Mouse (Mus musculus) lung, postnatal 25 days (tissue): ENCODE data around the gene 6030445D17Rik.

ENCODE experiments used
- DNase-seq: peaks from one replicate; pipeline ENCODE4 v3.0.0; 2022; ENCODE audit warnings: low spot score

Gene 6030445D17Rik

DNA sequence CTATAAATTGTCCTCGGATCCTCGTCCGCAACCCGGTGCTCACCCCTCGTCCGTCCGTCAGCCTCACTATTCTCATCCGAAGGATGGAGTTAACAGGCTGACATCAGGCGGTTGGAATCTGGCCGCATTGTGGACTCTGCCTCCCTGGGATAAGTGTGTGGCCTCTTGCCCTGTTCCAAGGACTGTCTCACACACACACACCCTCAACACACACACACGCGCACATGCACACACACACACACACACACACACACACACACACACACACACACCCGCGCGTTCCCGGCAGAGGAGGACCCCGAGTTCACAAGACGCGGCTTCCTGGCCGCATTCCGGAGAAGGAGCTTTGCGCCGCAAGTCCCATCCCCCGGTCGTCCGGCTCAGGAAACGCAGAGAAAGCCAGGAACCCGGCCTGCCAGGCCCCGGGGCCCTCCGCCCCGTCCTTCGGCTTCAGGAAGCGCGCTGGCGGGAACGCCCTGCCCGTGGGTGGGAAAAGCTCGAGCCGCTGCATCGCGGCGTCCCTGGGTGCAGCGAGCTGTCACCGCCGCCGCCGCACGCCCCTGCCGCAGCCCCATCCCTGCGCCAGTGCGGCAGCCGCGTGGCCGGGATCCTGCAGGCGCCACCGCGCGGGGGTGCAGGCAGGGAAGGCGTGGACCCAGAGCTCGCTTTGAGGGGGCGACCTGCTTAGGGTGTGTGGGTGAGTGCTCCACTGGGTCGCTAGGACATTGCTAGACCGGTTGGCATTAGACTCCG lies at the start of gene 6030445D17Rik:
Gene 6030445D17Rik, plus strand, starts transcription at position 165 of the 753 bp plus-strand sequence.
- peak; percentile 90 for DNase-seq

- no peak for DNase-seq
Observed at GRCm38 (mm10) chr4:136415477-136415876, 46.6 kb upstream of the 6030445D17Rik start.

- peak; percentile 48 for DNase-seq
Observed at GRCm38 (mm10) chr4:136418962-136419361, 43.1 kb upstream of the 6030445D17Rik start.

GRCm38 (mm10) chr4:136419386-136419785 lies 42.7 kb upstream of the 6030445D17Rik start:
- no peak for DNase-seq

DNA sequence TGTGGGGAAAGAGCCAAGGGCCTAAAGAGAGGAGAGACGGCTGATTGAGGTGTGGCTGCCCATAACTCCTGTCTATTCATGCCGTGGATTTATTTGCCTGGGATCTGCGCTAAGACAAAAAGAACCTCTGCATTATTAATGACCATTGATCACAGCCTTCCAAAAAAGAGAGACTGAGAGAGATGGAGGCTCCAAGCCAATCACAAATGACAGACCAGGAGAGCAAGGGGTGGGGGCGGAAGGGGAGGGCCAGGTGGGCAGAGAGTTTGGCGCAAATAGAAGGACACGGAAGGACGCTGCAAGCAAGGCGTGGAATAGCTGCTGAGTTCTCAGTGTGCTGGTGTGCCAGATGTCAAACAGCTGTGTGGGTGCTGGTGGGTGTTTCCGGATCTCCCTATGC lies 38.8 kb upstream of the 6030445D17Rik start, which contains the start of gene Htr1d:
Gene Htr1d, plus strand, starts transcription at position 301 of the 400 bp plus-strand sequence.
- DNase-seq, result no peak

DNA sequence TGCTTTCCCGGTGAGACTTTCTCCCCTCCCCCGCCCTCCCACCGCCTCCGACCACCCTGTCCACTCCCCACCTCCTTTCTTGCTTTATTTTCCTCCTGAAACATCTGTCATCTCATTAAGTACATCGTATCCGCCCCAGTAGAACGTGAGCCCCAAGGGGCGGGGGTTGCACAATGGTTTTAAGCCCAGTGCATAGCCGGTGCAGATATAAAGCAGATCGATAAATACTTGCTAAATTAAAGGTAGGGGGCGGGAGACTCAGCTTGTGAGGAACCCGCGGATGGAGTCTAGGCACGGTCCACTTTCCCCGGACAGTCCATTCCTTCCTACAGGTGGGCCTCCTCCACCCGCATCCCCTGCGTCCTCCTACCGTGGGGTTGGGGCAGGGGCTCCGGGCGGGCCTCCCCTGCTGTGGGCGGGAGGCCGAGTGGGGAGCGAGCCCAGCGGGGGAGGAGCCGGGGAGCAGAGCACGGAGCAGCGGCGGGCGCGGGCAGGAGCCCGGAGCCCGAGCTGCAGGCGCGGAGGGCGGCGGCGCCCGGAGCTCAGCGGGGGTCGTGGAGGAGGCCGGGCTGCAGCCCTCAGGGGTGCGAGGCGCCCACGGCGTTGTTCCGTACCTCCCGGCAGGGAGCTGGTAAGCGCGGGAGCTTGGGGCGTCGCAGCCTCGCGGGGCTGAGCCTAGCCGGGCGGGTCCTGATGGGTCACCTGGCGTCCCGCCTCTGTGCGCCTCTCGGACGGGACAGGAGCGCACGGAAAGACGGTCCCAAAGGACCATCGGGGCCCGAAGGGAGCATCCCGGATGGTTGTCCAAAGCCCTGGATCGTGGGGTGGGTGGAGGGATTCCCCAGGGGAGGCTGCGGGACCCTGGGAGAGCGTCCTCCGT lies 37.7 kb upstream of the 6030445D17Rik start:
- no peak for DNase-seq

GRCm38 (mm10) chr4:136425000-136425288 lies 37.1 kb upstream of the 6030445D17Rik start:
- no peak for DNase-seq

DNA sequence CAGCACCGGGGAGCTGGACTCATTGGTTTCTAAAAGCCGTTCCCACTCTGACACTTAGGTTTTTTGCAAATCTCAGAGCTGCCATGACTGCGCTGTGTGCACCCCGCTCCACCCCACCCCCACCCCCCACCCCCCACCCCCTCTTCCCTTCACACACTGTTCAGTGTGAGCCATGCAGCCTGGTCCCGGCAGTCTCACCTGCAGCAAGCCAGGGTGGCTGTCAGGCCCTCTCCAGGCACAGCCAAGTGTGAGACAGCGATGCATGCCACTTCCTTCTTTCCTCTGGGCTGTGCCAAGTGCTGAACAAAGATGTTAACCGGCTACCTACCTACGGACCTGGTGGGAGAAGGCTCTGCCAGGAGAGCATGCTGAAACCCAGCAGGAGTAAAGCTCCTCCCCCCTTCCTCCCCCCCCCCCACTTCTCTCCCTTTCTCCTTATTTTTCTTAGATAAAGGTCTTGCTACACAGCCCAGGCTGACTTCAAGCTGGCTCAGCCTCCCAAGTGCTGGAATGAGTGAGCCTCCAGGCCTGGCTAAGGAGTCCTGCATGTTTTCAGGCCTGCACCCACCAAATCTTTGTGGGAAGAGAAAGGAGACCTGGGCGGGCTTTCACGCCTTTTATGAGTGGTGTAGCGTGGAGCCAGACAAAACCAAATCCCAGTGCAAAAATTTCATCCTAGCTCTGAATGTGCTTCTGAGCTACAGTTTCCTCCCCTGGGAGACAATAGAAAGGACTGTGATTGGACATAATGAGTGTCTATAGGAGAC lies 31.3 kb upstream of the 6030445D17Rik start:
- DNase-seq, result no peak

DNA sequence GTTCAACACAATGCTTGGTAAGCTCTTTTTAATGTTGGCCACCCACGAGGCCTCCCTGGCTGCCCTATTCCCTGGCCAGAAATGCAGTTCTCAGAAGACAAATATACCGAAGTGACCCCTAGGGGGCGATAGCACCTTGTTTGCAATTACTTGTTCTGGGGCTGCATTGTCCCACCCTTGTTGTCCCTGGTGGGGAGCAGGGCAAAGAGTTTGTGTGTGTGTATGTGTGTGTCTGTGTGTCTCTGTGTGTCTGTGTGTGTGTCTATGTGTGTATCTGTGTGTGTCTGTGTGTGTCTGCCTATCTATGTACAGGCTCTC lies 30.7 kb upstream of the 6030445D17Rik start:
- DNase-seq, result peak; percentile 48

DNA sequence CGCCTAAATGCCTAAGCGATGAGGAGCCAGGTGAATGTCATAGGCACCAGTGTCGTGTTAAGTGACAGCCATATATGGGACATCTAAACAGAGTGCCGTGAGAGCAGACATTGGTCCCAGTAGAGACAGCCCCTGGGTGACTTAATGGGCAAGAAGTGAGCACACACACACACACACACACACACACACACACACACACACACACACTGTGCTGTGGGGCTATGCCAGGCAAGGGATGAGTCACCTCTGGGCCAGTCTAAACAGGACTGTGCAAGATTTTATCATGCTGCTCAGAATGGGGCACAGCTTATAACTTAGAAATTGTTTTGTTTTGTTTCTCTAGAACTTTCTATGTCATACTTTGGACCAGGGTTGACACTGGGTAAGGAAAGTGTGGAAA lies 28.0 kb upstream of the 6030445D17Rik start:
- no peak for DNase-seq

DNA sequence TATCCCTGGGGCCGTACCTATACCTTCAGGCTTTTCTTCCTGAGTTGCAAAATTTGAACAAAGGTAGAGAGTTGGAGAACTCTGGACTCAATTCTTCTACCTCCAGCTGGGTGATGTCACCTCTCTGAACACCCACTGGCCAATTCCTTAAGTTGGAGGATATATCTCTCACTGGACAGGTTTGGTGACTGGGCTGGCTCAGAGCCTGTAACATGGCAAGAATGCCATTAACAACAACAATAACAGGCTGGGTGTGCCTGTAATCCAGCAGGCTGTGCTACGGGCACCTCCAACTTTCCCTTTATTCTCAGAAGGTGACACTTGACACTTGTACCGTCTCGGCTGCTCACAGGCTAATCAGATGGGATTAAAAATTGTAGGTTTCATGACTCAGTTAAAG lies 22.9 kb upstream of the 6030445D17Rik start:
- DNase-seq, result no peak

GRCm38 (mm10) chr4:136441354-136442043 lies 20.6 kb upstream of the 6030445D17Rik start:
- no peak for DNase-seq

GRCm38 (mm10) chr4:136444561-136444960 lies 17.5 kb upstream of the 6030445D17Rik start:
- DNase-seq, result no peak

- no peak for DNase-seq
Observed at GRCm38 (mm10) chr4:136449795-136450194, 12.3 kb upstream of the 6030445D17Rik start.

DNA sequence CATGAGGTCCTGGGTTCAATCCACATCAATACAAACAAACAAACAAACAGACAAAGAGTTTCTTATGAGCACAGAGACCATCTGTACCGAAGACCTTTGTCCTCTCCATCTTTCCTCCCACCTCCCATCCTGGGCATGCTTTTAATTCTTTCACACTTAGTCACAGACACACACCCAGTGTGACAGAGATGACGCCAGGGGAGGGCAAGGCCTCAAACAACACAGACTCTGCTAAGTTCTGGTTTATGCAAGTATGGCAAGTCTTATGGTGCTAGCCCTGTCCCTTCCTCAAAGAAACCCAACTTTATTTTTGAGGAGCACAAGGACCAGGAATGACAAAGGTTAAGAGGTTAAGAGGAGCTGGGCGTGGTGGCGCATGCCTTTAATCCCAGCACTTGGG lies 11.8 kb upstream of the 6030445D17Rik start:
- no peak for DNase-seq

DNA sequence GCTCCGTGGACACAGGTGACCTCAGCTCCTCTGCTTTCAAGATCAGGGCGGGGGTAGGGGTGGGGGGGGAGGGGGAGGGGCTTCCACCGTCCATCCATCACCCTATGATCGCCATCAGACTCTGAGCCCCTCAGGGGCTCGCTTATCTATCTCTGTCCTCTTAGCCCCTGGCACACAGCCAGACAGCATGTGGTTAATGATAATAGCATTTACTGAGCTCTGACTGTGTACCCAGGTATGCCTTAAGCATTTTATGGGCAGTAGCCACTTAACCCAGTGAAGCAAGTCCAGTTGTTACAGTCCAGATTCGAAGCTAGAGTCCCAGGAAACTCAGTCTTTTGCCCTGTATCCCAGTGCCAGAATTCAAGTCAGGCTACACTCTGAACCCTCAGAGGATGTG lies 10.5 kb upstream of the 6030445D17Rik start:
- DNase-seq, result no peak

DNA sequence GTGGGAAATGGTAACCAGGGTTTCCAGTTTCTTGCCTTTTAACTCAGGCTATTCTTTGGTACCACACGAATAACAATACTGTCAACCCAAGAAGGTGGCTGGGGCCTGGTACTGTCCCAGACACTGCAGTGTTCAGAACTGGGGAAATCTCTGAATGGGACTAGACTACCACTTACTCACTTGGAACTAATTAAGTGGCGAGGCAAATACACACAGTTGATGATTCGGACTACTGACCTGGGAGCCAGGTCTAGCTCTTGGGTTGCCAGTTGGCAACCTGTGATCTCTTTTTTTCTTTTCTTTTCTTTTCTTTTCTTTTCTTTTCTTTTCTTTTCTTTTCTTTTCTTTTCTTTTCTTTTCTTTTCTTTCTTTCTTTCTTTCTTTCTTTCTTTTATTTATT lies 9.8 kb upstream of the 6030445D17Rik start:
- no peak for DNase-seq

DNA sequence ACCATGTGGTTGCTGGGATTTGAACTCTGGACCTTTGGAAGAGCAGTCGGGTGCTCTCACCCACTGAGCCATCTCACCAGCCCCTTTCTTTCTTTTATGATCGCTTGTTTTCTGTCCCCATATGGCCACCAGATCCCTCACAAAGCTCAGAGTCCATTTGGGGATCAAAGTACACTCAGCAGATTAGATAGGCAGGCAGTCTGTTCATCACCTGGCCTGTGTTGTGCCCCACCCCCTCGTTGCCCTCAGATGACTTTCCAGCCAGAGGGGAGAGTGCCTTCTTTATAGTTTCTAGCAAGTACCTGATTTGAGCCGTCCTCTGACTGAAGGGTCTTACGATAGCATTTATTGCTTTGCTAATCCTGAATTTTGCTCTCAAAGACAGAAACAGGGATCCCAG lies 9.3 kb upstream of the 6030445D17Rik start:
- no peak for DNase-seq

DNA sequence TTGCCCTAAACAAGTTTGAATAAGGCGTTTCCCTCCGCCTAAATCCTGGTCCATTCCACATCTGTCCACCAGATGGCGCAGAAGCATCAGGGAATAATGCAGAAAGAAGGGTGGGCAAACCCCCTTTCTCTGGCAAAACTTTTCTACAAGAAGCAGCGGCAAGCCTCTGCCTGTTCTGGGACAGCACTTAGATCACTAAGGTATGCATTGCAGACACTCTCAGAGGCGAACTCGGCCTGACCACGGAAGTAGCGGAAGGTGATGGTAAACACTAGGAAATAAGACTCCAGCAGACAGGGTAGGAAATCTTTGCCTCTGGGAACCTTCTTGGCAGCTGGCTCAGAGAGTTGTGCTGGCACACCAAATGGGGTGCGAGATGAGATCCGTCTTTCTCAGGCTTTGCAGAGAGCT lies 7.2 kb upstream of the 6030445D17Rik start:
- DNase-seq, result peak; percentile 75

- no peak for DNase-seq
Observed at GRCm38 (mm10) chr4:136456516-136457218, 5.4 kb upstream of the 6030445D17Rik start.

DNA sequence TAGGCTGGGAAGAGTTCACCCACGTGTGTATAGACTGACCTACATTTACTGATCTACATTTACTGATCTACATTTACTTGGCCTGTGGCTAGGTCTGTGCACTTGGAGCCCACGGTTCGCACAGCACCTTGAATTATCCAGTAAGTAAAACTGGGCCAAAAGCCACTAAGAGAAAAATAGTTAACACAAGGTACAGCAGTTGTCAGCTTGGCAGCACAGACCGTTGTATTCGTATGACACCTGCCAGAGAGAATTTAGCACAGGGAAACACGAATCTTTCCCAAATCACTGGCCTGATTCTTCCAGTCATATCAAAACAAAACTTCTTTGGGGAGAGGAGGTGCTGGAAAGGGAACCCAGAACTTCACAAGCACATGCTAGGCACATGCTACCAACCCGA lies 3.8 kb upstream of the 6030445D17Rik start:
- DNase-seq, result no peak
